Mouse (Mus musculus) midbrain, embryonic 13.5 days (tissue): ENCODE data around the gene Mobp. TPM values are rescaled to one million over a fixed set of nuclear protein-coding genes. Genes with fewer than 3 reads are reported as not detected.
A peak's percentile ranks its signal among the peaks of the same experiment; 100 is the strongest.
"Not testable (repeated sequence)": the region's sequence is repeated elsewhere in the genome, so short reads cannot be mapped to it uniquely, and the experiment has no call there.

Source experiments
- ATAC-seq: fragments of 200-750 bp; cut with Nextera tagmentation; 2 replicates; pipeline ENCODE4 v1.8.0; 2017; ENCODE audit warnings: mild to moderate bottlenecking, moderate TSS enrichment, moderate library complexity
- H3K27ac ChIP-seq: fragments of 300-500 bp; sonication (generic); 2 replicates; pipeline ENCODE4 v1.5.1; 2015; ENCODE audit warnings: inconsistent platforms, mild to moderate bottlenecking, moderate library complexity
- H3K27me3 ChIP-seq: fragments of 300-500 bp; sonication (generic); 2 replicates; pipeline ENCODE4 v1.6.1; 2015; ENCODE audit warnings: mild to moderate bottlenecking, inconsistent platforms
- H3K36me3 ChIP-seq: fragments of 300-500 bp; sonication (generic); 2 replicates; pipeline ENCODE4 v1.6.1; 2015; ENCODE audit warnings: mild to moderate bottlenecking, inconsistent platforms
- H3K4me1 ChIP-seq: fragments of 300-500 bp; sonication (generic); replicated peaks from 2 replicates; pipeline ENCODE4 v1.6.1; 2015; ENCODE audit warnings: inconsistent platforms
- H3K4me2 ChIP-seq: fragments of 300-500 bp; sonication (generic); replicated peaks from 2 replicates; pipeline ENCODE4 v1.6.1; 2015; ENCODE audit warnings: moderate library complexity, mild to moderate bottlenecking, inconsistent platforms
- H3K4me3 ChIP-seq: fragments of 300-500 bp; sonication (generic); replicated peaks from 2 replicates; pipeline ENCODE4 v1.5.1; 2015; ENCODE audit warnings: mild to moderate bottlenecking, inconsistent platforms
- H3K9ac ChIP-seq: fragments of 300-500 bp; sonication (generic); replicated peaks from 2 replicates; pipeline ENCODE4 v1.6.1; 2015; ENCODE audit warnings: mild to moderate bottlenecking, inconsistent platforms
- H3K9me3 ChIP-seq: fragments of 300-500 bp; sonication (generic); 2 replicates; pipeline ENCODE4 v1.6.1; 2016; ENCODE audit warnings: mild to moderate bottlenecking, inconsistent platforms
- WGBS: fragments of 180-500 bp; shearing (Covaris S2); methylation state at CpG from one replicate; pipeline ENCODE4 v1.1.7; 2015; 5-methylcytosine and 5-hydroxymethylcytosine counted together
- polyA plus RNA-seq: library from polyadenylated mRNA; unstranded; fragments of >200 nt; fragmentation: Nextera tagmentation; extraction: Ambion mirVana; gene quantifications from 2 replicates; pipeline ENCODE4 v1.2.1, GENCODE M21; 2015

Mobp gene
- polyA plus RNA-seq, result 0.07 and 0.54 TPM in 2 replicates

DNA sequence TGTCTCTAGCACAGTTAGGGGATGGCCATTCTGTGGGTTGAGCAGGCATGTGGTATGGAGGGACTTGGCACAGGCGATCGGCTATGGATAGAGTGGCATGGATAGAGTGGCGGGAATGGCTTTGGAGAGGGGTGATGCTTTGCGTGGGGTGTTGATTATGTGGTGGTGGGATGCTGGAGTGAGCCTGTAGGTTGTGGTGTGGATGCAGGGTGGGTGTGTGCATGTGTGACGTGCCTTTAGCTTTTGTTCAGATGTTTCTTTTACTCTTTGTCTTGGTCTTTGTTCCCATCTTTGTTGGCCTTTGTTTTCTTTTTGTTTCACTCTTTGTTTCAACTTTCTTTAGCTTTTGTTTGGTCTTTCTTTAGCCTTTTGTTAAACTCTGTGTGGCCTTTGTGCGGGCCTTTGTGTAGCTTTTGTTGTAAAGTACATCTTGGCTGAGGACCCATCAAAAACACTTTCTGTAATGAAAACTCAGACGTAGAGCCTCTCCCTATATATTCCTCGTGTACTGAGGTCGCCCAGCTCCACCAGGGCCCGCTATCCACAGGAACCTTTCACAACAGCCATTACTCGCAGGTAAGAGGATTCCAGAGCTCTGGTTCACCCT lies at the start of gene Mobp:
Mobp (plus strand) TSS at position 486 of the 607 bp plus-strand sequence.
- Histone ChIP-seq H3K36me3 (no peaks in the 10 kb centered on the region), H3K4me1 (no peaks in the 10 kb centered on the region), H3K27ac (no peak within 1 kb of the TSS), H3K9ac (no peak within 1 kb of the TSS), H3K4me3 (no peak within 1 kb of the TSS), H3K9me3 (no peaks in the 10 kb centered on the region), H3K27me3 (no peaks in the 10 kb centered on the region), H3K4me2 (no peak within 1 kb of the TSS)
- ATAC-seq, result no peak
- WGBS, result 31% methylated on average over 11 of the region's 11 CpGs

DNA sequence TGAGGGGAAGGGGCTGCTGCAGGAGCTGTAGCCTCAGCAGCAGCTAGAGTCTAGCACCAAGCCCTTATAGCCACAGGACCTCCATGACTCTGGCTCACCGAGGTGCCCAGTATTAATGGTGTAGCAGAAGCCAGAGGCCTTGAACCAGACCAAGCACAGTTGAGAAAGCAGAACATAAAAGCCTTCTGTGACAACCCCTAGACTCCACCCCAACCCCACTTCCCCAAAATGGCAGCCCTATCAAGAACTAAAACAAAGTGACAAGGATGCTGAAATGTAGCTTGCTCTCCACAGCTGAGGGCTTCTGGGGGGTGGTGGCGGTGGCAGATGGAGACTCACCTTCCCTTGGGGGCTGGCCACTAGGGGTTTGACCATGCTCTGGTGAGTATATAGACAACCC lies 48.3 kb upstream of the Mobp start:
- WGBS, result 89% methylated on average over 2 of the region's 2 CpGs
- no peaks in the 10 kb centered on the region for H3K36me3 ChIP-seq
- H3K9me3 ChIP-seq, result peaks cover 8% of the 10 kb centered on the region; the same call in 1 of the 2 replicates
- H3K4me2 ChIP-seq, result no peak overlapping the region
- H3K27me3 ChIP-seq, result no peaks in the 10 kb centered on the region
- no peak for ATAC-seq
- no peaks in the 10 kb centered on the region for H3K4me1 ChIP-seq
- no peak overlapping the region for H3K9ac ChIP-seq
- H3K4me3 ChIP-seq, result no peak overlapping the region
- H3K27ac ChIP-seq, result no peak overlapping the region

DNA sequence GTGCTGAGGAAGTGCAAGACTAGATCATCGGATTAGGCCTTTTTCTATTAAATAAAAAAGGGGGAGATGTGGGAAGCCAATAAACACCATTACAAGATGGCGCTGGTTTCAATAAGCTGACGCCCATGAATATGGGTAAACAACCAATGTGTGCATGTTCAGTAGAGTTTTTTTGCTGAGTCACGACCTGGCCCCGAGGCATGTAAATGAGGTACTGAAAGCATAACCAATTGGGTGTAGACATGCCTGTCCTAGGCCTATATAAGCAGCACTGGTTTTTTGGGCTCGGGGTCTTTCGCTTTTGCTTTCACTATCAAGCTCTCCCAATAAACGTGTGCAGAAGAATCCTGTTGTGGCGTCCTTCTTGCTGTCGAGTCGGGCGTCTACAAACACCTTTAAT lies 40.6 kb upstream of the Mobp start:
- not testable (repeated sequence) for H3K4me1 ChIP-seq, H3K36me3 ChIP-seq, H3K9ac ChIP-seq, ATAC-seq, H3K4me3 ChIP-seq, H3K4me2 ChIP-seq, H3K27ac ChIP-seq, H3K27me3 ChIP-seq, H3K9me3 ChIP-seq
- 96% methylated on average over 12 of the region's 12 CpGs for WGBS

DNA sequence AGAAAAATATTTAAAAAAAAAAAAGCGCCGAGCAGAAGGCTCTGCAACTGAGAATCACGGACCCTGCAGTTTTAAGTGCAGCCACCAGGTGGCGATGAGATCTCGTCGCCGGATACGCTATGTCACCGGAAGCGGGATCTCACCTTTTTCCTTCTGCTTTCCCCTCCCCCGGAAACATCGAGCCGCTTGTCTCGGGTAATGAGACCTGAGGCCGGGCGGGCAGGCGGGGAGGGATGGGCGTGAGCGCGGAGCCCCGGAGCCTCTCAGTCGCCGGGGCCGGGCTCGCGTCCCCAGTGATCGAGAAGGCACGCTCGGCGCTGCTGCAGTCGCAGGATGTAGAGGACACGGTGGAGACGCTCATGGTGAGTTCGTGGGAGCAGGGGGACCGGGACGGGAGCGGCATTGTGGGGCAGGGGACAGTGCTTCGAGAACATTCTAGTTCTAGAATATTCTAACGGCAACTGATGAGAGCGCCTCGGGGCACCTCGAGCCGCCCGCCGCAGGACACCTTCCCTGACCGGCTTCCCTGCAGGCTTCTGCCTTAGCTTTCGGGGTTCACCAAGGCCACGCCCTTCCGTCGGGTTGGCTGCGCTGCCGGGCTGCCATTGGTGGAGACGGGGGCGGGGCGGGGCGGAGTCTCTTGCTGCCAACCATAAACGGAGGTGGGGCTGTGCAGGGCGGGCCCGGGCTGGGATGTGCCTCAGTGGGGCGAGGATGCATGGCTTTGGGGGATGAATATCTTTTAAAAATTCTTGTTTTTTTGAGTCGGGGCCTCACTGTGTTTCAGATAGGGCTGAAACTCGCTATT lies 39.1 kb upstream of the Mobp start, which contains the start of gene Slc25a38:
Slc25a38 (plus strand) TSS at position 164 of the 808 bp plus-strand sequence.
- ATAC-seq, result peak; percentile 98
- 1% methylated on average over 61 of the region's 62 CpGs for WGBS

DNA sequence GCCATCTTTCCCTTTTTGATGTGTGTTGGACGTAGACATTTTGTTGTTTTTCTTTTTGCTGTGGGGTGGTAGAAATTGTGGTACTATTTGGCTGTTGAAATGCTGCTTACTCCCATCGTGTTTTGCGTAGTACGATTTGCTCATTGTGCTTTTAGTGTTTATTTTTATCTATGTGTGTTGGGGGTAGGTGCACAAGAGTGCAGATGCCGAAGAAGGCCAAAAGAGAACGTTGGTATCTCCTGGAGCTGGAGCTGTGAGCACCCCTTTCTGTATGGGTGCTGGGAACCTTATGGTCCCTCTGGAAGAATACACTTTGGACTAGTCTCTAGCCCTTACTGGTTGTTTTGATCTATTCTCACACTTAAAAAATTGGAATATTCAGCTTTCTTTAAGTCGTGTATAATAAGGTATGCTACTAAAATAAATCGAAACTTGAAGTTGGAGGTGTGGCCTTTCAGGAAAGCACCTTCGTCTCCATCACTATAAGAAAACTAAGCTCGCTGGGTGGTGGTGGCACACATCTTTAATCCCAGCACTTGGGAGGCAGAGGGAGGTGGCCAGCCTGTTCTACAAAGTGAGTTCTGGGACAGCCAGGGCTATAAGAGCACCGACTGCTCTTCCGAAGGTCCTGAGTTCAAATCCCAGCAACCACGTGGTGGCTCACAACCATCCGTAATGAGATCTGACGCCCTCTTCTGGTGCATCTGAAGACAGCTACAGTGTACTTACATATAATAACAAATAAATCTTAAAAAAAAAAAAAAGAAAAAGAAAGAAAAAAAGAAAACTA lies 38.2 kb upstream of the Mobp start:
- Histone ChIP-seq H3K4me3 (peak overlapping the region; percentile 83), H3K36me3 (0 out of 2 replicates have a peak, but pooled peaks cover under 1% of the 10 kb centered on the region), H3K4me1 (peaks cover 9% of the 10 kb centered on the region), H3K27me3 (no peaks in the 10 kb centered on the region), H3K27ac (peak overlapping the region; percentile 94; the same call in 1 of the 2 replicates), H3K9me3 (no peaks in the 10 kb centered on the region), H3K9ac (no peak overlapping the region; the same call in 1 of the 2 replicates), H3K4me2 (peak overlapping the region; percentile 68)
- ATAC-seq, result no peak
- 81% methylated on average over 15 of the region's 15 CpGs for WGBS

More for the DNA sequence above, 39.1 kb upstream of the Mobp start, which contains the start of gene Slc25a38:
- Histone ChIP-seq H3K9me3 (no peaks in the 10 kb centered on the region), H3K36me3 (no peaks in the 10 kb centered on the region), H3K9ac (peak within 1 kb of the TSS; percentile 85), H3K4me1 (peaks cover 9% of the 10 kb centered on the region), H3K27me3 (no peaks in the 10 kb centered on the region), H3K27ac (peak within 1 kb of the TSS; percentile 94), H3K4me2 (peak within 1 kb of the TSS; percentile 68), H3K4me3 (peak within 1 kb of the TSS; percentile 83)

DNA sequence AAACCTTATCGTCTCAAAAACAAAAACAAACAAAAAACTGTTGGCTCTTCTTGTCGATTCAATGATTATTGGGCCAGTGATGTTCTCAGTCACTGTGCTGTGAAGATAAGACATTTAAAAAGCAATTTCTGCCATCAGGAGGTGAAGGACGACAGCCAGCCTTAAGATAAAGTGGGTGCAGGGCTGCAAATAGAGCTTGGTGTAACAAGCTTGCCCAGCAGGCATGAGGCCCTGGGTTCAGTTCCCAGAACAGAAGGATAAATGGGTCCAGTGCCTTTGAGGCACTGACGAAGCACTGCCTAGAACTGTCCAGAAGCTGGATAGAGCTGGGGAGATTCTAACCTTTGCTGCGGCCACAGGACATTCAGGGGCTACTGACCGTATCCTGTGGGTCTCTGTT lies 37.0 kb upstream of the Mobp start:
- H3K9ac ChIP-seq, result no peak overlapping the region
- no peaks in the 10 kb centered on the region for H3K9me3 ChIP-seq
- H3K4me1 ChIP-seq, result peaks cover 9% of the 10 kb centered on the region
- no peak overlapping the region for H3K4me3 ChIP-seq
- peaks cover 11% of the 10 kb centered on the region for H3K36me3 ChIP-seq
- no peaks in the 10 kb centered on the region for H3K27me3 ChIP-seq
- ATAC-seq, result no peak
- no peak overlapping the region for H3K27ac ChIP-seq
- no peak overlapping the region for H3K4me2 ChIP-seq
- 91% methylated on average over 6 of the region's 6 CpGs for WGBS

DNA sequence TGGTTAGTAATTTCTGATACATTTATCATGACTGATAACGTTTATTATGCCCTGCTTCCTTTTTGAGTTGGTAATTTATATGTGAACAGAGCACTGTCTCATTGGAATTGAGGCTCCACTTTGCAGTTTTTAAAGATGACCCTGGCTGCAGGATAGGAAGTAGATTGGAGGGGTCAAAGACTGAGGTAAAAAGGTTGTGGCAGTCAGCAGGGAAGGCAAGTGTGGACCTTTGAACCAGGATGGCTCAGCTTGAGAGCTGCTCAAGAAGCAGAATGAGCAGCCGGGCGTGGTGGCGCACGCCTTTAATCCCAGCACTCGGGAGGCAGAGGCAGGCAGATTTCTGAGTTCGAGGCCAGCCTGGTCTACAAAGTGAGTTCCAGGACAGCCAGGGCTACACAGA lies 36.1 kb upstream of the Mobp start:
- no peaks in the 10 kb centered on the region for H3K27me3 ChIP-seq
- no peak overlapping the region for H3K9ac ChIP-seq
- peaks cover 21% of the 10 kb centered on the region for H3K36me3 ChIP-seq
- no peaks in the 10 kb centered on the region for H3K9me3 ChIP-seq
- no peak overlapping the region for H3K4me3 ChIP-seq
- 96% methylated on average over 7 of the region's 7 CpGs for WGBS
- H3K27ac ChIP-seq, result no peak overlapping the region
- ATAC-seq, result no peak
- H3K4me2 ChIP-seq, result no peak overlapping the region
- peaks cover 9% of the 10 kb centered on the region for H3K4me1 ChIP-seq

DNA sequence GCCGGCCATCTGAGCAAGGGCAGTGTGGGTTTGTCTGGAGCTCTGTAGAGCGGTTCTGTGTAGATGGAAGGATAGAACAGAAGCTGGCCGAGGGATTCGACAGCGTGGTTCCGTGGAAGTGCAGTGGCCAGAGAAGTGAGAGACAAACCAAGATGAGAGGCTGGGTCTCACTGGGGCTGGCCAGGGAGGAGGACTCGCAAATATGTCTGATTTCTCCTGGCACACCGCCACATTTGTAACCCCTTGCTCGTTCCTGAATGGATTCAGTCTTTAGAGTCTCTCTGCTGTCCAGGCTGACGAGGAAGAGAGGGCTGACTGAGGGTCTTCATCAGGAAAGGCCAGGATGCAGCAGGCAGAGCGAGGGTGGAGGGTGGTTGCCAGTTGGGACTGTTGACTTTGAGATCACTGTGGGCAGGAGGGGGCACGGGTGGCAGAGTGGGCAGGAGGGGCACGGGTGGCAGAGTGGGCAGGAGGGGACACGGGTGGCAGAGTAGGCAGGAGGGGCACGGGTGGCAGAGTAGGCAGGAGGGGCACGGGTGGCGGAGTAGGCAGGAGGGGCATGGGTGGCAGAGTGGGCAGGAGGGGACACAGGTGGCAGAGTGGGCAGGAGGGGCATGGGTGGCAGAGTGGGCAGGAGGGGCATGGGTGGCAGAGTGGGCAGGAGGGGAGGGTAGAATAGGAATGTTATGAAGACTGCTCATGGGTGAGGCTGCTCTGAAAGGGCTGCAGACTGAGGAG lies 35.3 kb upstream of the Mobp start:
- H3K36me3 ChIP-seq, result peaks cover 27% of the 10 kb centered on the region
- WGBS, result 94% methylated on average over 17 of the region's 17 CpGs
- peaks cover 9% of the 10 kb centered on the region for H3K4me1 ChIP-seq
- no peak overlapping the region for H3K9ac ChIP-seq
- H3K27ac ChIP-seq, result no peak overlapping the region
- no peak for ATAC-seq
- no peak overlapping the region for H3K4me3 ChIP-seq
- no peaks in the 10 kb centered on the region for H3K27me3 ChIP-seq
- no peak overlapping the region for H3K4me2 ChIP-seq
- no peaks in the 10 kb centered on the region for H3K9me3 ChIP-seq

DNA sequence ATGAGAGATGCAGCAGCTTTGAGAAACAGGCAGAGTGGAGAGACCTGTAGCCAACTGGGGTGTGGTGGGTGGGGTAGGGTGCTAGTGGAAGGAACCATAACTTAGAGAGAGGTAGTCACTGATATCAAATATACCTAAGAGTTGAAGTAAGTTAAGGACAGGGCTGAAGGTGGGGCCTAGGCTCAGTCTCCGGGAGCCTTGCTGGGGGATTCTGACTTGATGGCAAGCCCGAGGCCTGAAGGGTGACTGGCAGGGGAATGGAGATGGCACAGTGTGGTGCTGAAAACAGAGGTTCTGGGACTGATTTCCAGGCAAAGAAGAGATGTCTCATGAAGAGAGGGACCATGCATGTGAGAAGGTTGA lies 34.7 kb upstream of the Mobp start:
- Histone ChIP-seq H3K36me3 (peaks cover 32% of the 10 kb centered on the region), H3K9me3 (no peaks in the 10 kb centered on the region), H3K9ac (no peak overlapping the region), H3K4me2 (no peak overlapping the region), H3K4me3 (no peak overlapping the region), H3K27me3 (no peaks in the 10 kb centered on the region), H3K27ac (no peak overlapping the region), H3K4me1 (peaks cover 9% of the 10 kb centered on the region)
- no peak for ATAC-seq
- WGBS, result 91% methylated on average over 2 of the region's 2 CpGs

DNA sequence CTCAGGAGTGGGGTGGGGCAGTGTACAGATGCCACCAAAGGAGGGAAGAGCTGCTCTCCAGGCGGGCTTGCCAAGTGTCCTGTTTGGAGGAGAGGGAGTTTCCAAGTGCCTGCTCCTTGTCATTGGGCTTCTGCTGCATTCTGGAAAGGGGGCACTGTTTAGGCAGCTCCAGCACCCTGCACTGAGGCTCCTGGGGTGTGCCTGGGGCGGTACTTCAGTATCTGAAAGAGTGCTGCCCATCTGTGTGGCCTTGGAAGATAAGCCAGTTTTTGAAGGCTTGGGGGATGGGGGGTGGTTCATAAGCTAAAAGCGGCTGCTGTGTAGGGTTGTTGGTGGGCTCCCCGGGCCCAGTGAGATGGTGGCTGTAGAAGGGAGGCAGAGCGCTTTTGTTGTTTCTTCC lies 33.9 kb upstream of the Mobp start:
- peaks cover 40% of the 10 kb centered on the region for H3K36me3 ChIP-seq
- no peak for ATAC-seq
- H3K4me1 ChIP-seq, result peaks cover 9% of the 10 kb centered on the region
- no peaks in the 10 kb centered on the region for H3K27me3 ChIP-seq
- H3K4me2 ChIP-seq, result no peak overlapping the region
- no peak overlapping the region for H3K4me3 ChIP-seq
- WGBS, result 76% methylated on average over 5 of the region's 5 CpGs
- 0 out of 2 replicates have a peak overlapping the region, but pooled peaks have one; percentile 10 for H3K9ac ChIP-seq
- H3K9me3 ChIP-seq, result no peaks in the 10 kb centered on the region
- no peak overlapping the region for H3K27ac ChIP-seq

DNA sequence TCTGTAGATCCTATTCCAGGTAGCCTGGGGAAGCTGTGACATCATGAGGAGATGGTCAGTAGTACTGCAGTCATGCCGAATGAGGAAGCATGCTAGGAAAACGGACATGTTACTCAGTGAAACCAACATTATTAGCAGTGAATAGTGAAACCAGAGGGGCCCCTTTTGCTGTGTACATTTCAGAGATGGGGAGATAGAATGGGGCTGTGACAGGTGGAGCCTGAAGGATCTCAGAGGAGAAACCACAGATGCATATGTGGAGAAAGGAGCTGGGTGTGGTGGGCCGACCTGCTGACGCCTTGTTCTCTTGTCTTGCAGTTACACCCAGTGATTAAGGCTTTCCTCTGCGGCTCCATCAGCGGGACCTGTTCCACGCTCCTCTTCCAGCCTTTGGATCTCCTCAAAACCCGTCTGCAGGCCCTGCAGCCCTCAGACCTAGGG lies 33.3 kb upstream of the Mobp start:
- no peaks in the 10 kb centered on the region for H3K9me3 ChIP-seq

More for the DNA sequence above, 33.3 kb upstream of the Mobp start:
- no peaks in the 10 kb centered on the region for H3K27me3 ChIP-seq
- H3K36me3 ChIP-seq, result peaks cover 47% of the 10 kb centered on the region
- no peak overlapping the region for H3K4me3 ChIP-seq
- H3K4me1 ChIP-seq, result peaks cover 6% of the 10 kb centered on the region
- 90% methylated on average over 8 of the region's 8 CpGs for WGBS
- no peak for ATAC-seq
- H3K4me2 ChIP-seq, result no peak overlapping the region
- H3K9ac ChIP-seq, result no peak overlapping the region
- H3K27ac ChIP-seq, result no peak overlapping the region
